Mouse (Mus musculus) limb, embryonic 14.5 days (tissue): ENCODE data around the gene Ccl24. TPM values are rescaled to one million over a fixed set of nuclear protein-coding genes. Genes with fewer than 3 reads are reported as not detected.

Source experiments
- ATAC-seq: fragments of 200-750 bp; cut with Nextera tagmentation; 2 replicates; pipeline ENCODE4 v1.8.0; 2017; ENCODE audit warnings: low read depth, moderate number of reproducible peaks, moderate TSS enrichment; ENCODE audit not compliant: low FRiP score
- DNase-seq: peaks from one replicate; pipeline ENCODE4 v3.0.0-alpha.2; 2015; ENCODE audit warnings: low spot score
- H3K27ac ChIP-seq: fragments of 300-500 bp; sonication (generic); replicated peaks from 2 replicates; pipeline ENCODE4 v1.5.1; 2014; ENCODE audit warnings: low read depth, mild to moderate bottlenecking, low read length, moderate library complexity, mixed read lengths
- H3K27me3 ChIP-seq: fragments of 300-500 bp; sonication (generic); 2 replicates; pipeline ENCODE4 v1.6.1; 2014; ENCODE audit warnings: low read length, mixed read lengths; ENCODE audit not compliant: control insufficient read depth, insufficient read depth
- H3K36me3 ChIP-seq: fragments of 300-500 bp; sonication (generic); 2 replicates; pipeline ENCODE4 v1.6.1; 2014; ENCODE audit warnings: mild to moderate bottlenecking, low read length, moderate library complexity, mixed read lengths; ENCODE audit not compliant: control insufficient read depth, insufficient read depth
- H3K4me1 ChIP-seq: fragments of 300-500 bp; sonication (generic); 2 replicates; pipeline ENCODE4 v1.6.1; 2014; ENCODE audit warnings: antibody characterized with exemption, low read length, mixed read lengths; ENCODE audit not compliant: control insufficient read depth, insufficient read depth
- H3K4me2 ChIP-seq: fragments of 300-500 bp; sonication (generic); replicated peaks from 2 replicates; pipeline ENCODE4 v1.6.1; 2014; ENCODE audit warnings: low read depth, mild to moderate bottlenecking, low read length, moderate library complexity; ENCODE audit not compliant: severe bottlenecking
- H3K4me3 ChIP-seq: fragments of 300-500 bp; sonication (generic); replicated peaks from 2 replicates; pipeline ENCODE4 v1.5.1; 2014; ENCODE audit warnings: low read length
- H3K9ac ChIP-seq: fragments of 300-500 bp; sonication (generic); 2 replicates; pipeline ENCODE4 v1.6.1; 2014; ENCODE audit warnings: mild to moderate bottlenecking, low read depth, low read length, moderate library complexity; ENCODE audit not compliant: severe bottlenecking
- H3K9me3 ChIP-seq: fragments of 300-500 bp; sonication (generic); 2 replicates; pipeline ENCODE4 v1.6.1; 2016; ENCODE audit warnings: low read length; ENCODE audit not compliant: control insufficient read depth
- POLR2A ChIP-seq: fragments of 200-500 bp; IDR thresholded peaks from 2 replicates; pipeline ENCODE4 v1.8.0; 2012; ENCODE audit warnings: inconsistent platforms, mild to moderate bottlenecking, moderate library complexity, borderline replicate concordance; ENCODE audit not compliant: insufficient read depth, insufficient read length; ENCODE audit errors: extremely low read depth
- WGBS: fragments of 180-500 bp; shearing (Covaris S2); extraction: QIAGEN DNeasy Blood & Tissue Kit; methylation state at CpG from one replicate; pipeline ENCODE4 v1.1.7; 2014; 5-methylcytosine and 5-hydroxymethylcytosine counted together
- polyA plus RNA-seq, 2 experiments: library from polyadenylated mRNA; depleted of rRNA in 1 of 2; stranded (reverse) in 1 of 2; unstranded in 1 of 2; fragments of >200 nt; fragmentation: Nextera tagmentation in 1 of 2; extraction: Ambion mirVana in 1 of 2; gene quantifications; 2 replicates each; pipeline versions ENCODE4 v1.2.1 to v1.2.3; 2012 to 2014

Gene Ccl24
- polyA plus RNA-seq, 2 experiments: 1.7 to 2.3 TPM

- no peak overlapping the region for H3K27ac ChIP-seq
- peaks cover 13% of the 10 kb centered on the region for H3K4me1 ChIP-seq
- DNase-seq (no peak), ATAC-seq (no peak)
- 73% methylated on average over 9 of the region's 9 CpGs for WGBS
- H3K9me3 ChIP-seq: no peaks in the 10 kb centered on the region
- TF ChIP-seq POLR2A: no peak
- no peaks in the 10 kb centered on the region for H3K27me3 ChIP-seq
- H3K4me2 ChIP-seq: no peak overlapping the region
- H3K9ac ChIP-seq: no peak overlapping the region
- H3K4me3 ChIP-seq: no peak overlapping the region
- H3K36me3 ChIP-seq: no peaks in the 10 kb centered on the region
These were observed 50.6 kb downstream of the Ccl24 start for GRCm38 (mm10) chr5:135522111-135522722.

Other genes with a start within 250 kb of the Ccl24 start
- gene Fkbp6, start 223.0 kb downstream of the Ccl24 start, polyA plus RNA-seq (2012; rRNA removed): 0.06 and 0.32 TPM in 2 replicates
- gene Fkbp6, start 223.0 kb downstream of the Ccl24 start, polyA plus RNA-seq (2014; fragmentation: Nextera tagmentation; extraction: Ambion mirVana): not detected in 2 replicates
- gene Trim50, start 219.8 kb downstream of the Ccl24 start, polyA plus RNA-seq (2012; rRNA removed): not detected in 2 replicates
- gene Trim50, start 219.8 kb downstream of the Ccl24 start, polyA plus RNA-seq (2014; fragmentation: Nextera tagmentation; extraction: Ambion mirVana): not detected in 2 replicates
- gene Nsun5, start 203.1 kb downstream of the Ccl24 start, polyA plus RNA-seq (2012; rRNA removed): 52.1 and 65.4 TPM in 2 replicates
- 26.2 and 29.1 TPM in 2 replicates for gene Nsun5, start 203.1 kb downstream of the Ccl24 start, polyA plus RNA-seq (2014; fragmentation: Nextera tagmentation; extraction: Ambion mirVana)
- 38.1 and 53.0 TPM in 2 replicates for gene Pom121, start 178.5 kb downstream of the Ccl24 start, polyA plus RNA-seq (2012; rRNA removed)
- 15.3 and 18.3 TPM in 2 replicates for gene Pom121, start 178.5 kb downstream of the Ccl24 start, polyA plus RNA-seq (2014; fragmentation: Nextera tagmentation; extraction: Ambion mirVana)
- gene Hip1, start 27.9 kb downstream of the Ccl24 start, polyA plus RNA-seq (2012; rRNA removed): 45.9 and 56.9 TPM in 2 replicates
- gene Hip1, start 27.9 kb downstream of the Ccl24 start, polyA plus RNA-seq (2014; fragmentation: Nextera tagmentation; extraction: Ambion mirVana): 47.0 and 49.1 TPM in 2 replicates
- gene Ccl26, start 9.5 kb downstream of the Ccl24 start, polyA plus RNA-seq (2012; rRNA removed): not detected in 2 replicates
- gene Ccl26, start 9.5 kb downstream of the Ccl24 start, polyA plus RNA-seq (2014; fragmentation: Nextera tagmentation; extraction: Ambion mirVana): not detected in 2 replicates
- 30.6 and 39.5 TPM in 2 replicates for gene Rhbdd2, start 59.6 kb upstream of the Ccl24 start, polyA plus RNA-seq (2012; rRNA removed)
- gene Rhbdd2, start 59.6 kb upstream of the Ccl24 start, polyA plus RNA-seq (2014; fragmentation: Nextera tagmentation; extraction: Ambion mirVana): 38.9 and 41.6 TPM in 2 replicates
- gene Por, start 97.0 kb upstream of the Ccl24 start, polyA plus RNA-seq (2012; rRNA removed): 99.2 and 132 TPM in 2 replicates
- gene Por, start 97.0 kb upstream of the Ccl24 start, polyA plus RNA-seq (2014; fragmentation: Nextera tagmentation; extraction: Ambion mirVana): 64.7 and 71.6 TPM in 2 replicates
- gene Tmem120a, start 171.4 kb upstream of the Ccl24 start, polyA plus RNA-seq (2012; rRNA removed): 21.3 and 23.7 TPM in 2 replicates
- gene Tmem120a, start 171.4 kb upstream of the Ccl24 start, polyA plus RNA-seq (2014; fragmentation: Nextera tagmentation; extraction: Ambion mirVana): 44.3 and 48.1 TPM in 2 replicates
- 0.08 and 0.10 TPM in 2 replicates for gene Styxl1, start 205.3 kb upstream of the Ccl24 start, polyA plus RNA-seq (2012; rRNA removed)
- gene Styxl1, start 205.3 kb upstream of the Ccl24 start, polyA plus RNA-seq (2014; fragmentation: Nextera tagmentation; extraction: Ambion mirVana): 0.15 TPM in 1 of 2 replicates, not detected in the other
- gene Mdh2, start 205.4 kb upstream of the Ccl24 start, polyA plus RNA-seq (2012; rRNA removed): 339 and 354 TPM in 2 replicates
- 429 and 442 TPM in 2 replicates for gene Mdh2, start 205.4 kb upstream of the Ccl24 start, polyA plus RNA-seq (2014; fragmentation: Nextera tagmentation; extraction: Ambion mirVana)
- gene Srrm3, start 233.8 kb upstream of the Ccl24 start, polyA plus RNA-seq (2012; rRNA removed): 0.53 and 0.55 TPM in 2 replicates
- gene Srrm3, start 233.8 kb upstream of the Ccl24 start, polyA plus RNA-seq (2014; fragmentation: Nextera tagmentation; extraction: Ambion mirVana): 0.07 and 0.12 TPM in 2 replicates